Mouse (Mus musculus): ENCODE data around the gene Nrp1.

Gene Nrp1

DNA sequence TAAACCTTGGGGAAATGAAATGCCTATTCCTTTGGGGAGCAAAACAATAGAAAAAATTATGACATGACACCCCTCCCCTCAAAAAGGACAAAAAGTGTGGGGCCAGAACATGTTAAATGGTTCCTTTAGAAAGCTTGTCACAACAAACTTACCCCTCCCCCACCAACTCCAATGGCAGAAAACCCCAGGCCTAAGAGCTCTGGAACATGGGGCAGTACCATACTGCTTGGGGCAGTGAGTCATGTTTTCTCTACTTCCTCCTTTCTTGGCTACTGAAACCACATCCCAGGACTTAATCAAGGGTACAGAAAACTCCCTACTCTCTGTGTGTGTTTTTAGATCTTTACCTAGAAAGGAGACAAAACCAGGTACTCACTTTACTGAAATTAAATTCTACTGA, 147.5 kb downstream of the Nrp1 start:
- ATAC-seq (ENCODE audit: low TSS enrichment): no peak

DNA sequence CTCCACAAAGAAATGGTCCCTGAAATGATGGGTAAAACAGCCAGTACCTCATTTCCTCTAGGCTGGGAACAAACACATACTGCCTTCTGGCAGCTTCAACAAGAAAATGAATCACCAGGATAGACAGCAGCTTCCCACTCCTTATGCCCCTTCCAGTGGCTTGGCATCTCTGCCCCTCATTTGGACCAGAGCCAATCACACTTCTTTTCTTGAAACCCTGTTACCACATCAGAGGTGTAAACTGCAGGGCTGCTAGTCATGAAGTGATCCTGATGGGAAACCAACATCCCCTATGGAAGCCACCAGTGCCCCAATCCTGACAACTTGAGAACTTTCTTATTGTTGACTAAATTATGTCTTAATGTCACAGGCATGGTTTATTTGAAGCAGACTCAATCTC, 150.3 kb downstream of the Nrp1 start:
- 0 out of 2 replicates have a peak, but pooled peaks have one; percentile 16 for ATAC-seq (ENCODE audit: low TSS enrichment)

DNA sequence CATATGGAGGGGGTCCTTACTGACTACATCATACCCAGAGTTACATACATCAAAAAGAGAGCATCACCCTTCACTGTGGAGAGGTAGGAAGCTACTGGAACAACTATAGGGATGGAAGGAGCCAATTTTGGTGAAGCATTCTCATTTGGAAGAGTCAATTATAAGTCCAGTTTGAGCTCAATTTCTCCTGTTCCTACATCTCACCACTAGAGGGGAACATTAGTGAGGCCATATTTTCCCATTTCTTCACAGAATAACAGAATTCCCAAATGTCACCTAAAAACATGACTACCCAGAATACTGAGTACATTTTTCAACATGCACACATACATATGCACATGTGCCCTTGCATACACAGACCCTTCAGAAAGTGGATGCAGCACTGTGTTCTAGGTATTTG, 152.6 kb downstream of the Nrp1 start:
- ATAC-seq (ENCODE audit: low TSS enrichment): no peak

DNA sequence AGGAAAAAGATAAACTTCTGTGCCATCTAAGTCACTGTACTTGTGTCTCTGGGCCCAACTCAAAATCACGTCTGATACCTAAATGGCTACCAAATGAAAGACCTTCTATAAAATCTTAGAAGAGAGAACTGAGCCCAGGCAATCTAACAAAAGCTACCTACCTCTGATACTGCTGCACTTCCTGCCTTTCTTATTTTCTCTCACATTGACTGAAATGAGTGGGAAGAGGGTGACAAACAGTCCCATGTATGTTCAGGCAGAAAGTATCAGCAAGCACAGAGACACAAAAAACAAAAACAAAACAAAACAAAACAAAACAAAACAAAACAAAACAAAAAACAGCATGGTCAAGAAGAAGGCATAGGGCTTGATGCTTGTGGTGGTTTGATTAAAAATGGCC, 153.3 kb downstream of the Nrp1 start:
- no peak for ATAC-seq (ENCODE audit: low TSS enrichment)

DNA sequence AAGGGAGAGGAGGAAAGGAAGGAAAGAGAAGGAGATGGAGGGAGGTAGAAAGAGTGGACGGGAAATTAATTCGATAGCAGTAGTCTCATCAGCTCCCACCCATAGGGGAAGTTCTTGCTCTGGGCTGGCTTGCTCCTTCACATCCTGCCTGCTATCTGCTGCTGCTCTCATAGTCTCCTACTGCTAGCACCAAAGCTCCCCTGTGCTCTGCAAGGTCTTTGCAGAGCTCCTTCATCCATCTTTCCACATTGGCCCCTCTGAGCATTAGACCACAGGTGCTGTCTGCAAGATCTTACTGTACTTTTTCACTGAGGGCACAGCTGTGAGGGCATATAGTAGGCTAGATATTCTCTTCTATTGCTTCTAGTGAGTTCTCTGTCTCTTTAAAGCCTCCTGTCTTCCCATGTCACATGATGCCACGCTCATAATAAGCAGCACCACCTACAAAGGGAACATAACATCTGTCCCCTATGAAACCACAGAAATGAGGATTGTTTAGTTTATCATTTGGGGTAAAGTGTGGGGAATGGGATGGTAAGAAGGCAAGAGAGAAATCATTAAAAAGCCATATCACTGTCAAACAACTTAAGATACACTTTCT, 158.5 kb downstream of the Nrp1 start:
- no peak for ATAC-seq (ENCODE audit: low TSS enrichment)

DNA sequence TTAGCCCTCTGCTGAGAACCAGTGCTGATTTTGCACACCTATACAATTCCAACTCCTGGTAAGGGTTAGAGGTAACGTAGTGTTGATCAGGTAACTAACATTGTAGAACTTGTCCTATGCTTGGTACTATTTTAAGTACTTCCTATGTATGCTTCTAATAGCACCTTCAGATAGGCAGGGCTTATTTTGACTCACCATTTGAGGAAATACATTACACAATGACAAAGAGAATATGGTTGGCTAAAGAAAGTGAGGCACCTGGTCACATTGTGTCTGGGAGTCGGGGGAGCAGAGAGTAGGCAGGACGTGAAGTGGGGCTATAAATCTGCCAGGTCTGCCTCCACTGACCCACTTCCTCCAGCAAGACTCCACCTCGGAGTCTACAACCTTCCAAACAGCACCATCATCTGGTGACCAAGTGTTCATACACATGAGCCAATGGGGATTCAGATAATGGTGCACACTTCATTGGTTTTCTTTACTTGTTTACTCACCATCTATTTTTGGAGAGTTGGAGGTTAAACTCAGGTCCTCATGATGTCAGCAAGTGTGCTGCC, 159.2 kb downstream of the Nrp1 start:
- no peak for ATAC-seq (ENCODE audit: low TSS enrichment)

DNA sequence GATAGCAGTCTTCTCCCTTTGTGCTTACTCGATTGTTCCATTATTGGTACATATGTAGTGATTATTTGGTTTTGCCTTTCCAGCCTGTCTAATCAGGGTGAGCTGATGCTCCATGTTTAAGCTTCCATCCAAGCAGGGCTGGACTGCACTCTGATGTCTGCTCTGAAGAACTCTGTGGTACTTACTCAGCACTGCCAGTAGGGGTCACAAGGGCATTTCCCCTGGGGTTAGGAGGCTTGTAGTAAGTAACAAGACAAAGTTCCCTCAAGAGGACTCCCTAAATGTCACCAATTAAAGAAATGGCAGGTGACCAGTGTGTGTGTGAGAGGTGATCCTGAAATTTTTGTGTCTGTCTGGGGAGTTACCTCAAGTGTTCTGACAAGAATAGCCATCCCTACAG, 161.0 kb downstream of the Nrp1 start:
- ATAC-seq (ENCODE audit: low TSS enrichment): peak; percentile 44; the same call in 1 of the 2 replicates

DNA sequence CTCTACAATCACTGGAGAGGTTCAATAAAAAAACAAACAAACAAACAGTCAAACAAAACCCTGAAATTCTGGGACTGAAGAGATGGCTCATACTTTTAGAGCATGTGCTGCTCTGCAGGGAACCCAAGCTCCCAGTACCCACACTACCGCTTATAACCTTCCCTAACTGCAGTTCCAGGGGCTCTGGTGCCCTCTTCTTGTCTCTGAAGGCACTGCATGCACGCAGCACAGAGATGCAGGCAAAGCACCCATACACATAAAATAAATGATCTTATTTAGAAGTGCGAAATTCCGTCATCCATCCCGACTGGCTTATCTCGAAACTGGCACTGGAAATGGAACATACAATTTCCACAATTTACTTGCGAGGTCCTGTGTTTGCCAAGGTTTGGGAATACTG, 165.4 kb downstream of the Nrp1 start:
- ATAC-seq (ENCODE audit: low TSS enrichment): no peak

DNA sequence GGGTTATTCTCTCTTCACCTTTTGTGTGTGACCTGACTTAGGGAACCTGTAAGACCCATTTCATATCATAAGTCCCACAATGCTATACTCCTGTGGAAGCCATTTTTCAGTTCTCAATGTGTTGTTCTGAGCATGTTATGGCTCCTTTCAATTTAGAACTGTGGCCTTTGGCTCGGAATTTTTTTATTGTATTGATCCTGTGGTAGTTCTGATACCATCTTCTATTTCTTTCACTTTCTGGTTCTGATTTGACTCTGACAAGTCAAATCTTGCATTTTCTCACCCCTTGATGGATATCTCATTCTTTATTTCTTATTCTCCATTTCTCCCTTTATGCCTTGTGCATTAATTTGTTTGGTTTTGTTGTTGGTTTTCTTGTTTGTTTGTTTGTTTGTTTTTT, 167.5 kb downstream of the Nrp1 start:
- no peak for ATAC-seq (ENCODE audit: low TSS enrichment)

DNA sequence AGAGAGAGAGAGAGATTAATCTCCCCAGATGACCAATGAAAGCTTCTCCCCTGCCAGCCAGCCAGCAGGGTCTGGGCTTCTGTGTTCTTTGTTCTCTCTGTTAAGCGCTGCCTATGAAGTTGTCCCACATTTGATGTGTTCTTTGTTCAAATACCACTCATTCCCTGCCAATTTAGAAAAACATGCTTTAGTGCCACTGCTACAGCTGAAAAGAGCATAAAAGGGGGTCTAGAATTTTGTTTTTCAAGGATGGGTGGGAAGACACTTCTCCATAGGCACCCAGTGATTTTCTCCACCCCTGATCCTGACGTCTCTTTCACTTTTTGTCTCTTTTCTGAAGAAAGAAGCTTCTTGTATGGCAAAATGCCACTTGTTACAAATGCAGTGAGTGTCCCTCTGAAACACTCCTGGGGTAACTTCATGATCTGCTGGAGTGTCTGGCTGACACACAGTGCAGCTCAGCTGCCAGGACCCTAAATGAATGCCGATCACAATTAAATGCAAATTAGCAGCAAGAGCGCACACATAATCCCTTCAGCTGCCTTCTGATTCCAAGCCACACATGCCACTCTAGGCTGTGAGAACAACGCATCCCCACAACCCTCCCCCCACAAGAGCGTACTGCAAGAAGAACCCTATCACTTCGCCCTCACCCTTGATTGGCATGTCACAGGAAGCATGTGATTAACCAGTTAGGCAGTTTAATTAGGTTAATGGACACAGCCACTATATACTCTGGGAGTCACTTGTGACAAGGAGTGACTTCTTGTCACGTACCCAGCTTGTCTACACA, 170.4 kb downstream of the Nrp1 start:
- ATAC-seq (ENCODE audit: low TSS enrichment): no peak

DNA sequence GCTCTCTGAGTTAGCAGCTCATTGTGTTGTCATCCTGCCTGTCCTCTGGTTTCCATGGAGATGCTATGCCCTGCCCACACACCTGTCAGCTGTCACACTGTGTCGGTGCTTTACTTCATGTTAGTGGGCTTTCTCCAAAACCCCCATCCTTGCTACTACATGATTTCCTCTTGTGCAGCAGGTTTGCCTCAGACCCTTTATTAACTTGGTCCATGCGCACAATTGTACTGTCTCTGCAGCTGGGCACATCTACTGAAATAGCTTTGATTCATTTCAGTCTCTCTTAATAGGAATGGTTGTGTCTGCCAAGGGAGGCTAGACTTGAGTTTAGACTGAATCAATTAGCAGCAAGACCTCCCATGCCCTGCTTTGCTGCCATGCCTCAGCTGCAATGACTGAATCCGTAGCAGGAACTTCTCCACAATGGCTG, 176.1 kb downstream of the Nrp1 start:
- ATAC-seq (ENCODE audit: low TSS enrichment): peak; percentile 44

DNA sequence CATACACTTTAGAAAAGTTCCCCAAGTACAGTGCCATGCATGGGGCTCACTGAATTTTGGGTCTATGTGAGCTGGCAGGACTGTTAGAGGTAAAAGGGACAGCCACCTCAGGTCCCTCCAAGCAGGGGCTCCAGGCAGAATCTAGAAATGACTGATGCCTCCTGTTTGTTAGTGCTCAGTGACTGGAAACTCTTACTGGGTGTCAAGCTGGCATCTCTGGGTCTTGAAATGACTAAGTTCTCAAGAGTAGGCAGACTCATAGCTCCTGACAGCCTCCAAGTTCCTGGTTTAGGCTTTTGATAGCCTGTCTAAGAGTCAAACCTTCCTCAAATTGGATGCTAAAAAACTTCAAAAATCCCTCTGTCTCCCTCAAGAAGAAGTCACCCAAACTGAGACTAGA, 177.3 kb downstream of the Nrp1 start:
- ATAC-seq (ENCODE audit: low TSS enrichment): no peak

DNA sequence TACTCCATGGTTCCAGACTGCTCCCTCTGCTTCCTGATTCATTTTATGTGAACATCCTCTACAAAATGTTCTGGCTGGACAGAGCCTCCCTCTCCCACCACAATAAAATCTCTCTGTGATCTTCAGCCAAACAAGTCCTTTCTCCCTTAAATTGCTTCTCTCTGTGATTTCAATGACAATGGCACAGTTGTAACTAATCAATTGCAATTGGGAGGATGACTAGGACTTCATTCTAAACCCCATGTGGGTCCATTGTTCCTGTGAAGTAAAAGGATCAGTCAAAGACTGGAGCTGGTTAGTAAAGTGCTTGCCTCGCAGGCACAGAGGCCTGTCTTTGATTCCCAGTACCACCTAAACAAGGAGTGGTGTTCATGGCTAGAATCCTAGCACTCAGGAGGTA, 180.0 kb downstream of the Nrp1 start:
- ATAC-seq (ENCODE audit: low TSS enrichment): no peak

DNA sequence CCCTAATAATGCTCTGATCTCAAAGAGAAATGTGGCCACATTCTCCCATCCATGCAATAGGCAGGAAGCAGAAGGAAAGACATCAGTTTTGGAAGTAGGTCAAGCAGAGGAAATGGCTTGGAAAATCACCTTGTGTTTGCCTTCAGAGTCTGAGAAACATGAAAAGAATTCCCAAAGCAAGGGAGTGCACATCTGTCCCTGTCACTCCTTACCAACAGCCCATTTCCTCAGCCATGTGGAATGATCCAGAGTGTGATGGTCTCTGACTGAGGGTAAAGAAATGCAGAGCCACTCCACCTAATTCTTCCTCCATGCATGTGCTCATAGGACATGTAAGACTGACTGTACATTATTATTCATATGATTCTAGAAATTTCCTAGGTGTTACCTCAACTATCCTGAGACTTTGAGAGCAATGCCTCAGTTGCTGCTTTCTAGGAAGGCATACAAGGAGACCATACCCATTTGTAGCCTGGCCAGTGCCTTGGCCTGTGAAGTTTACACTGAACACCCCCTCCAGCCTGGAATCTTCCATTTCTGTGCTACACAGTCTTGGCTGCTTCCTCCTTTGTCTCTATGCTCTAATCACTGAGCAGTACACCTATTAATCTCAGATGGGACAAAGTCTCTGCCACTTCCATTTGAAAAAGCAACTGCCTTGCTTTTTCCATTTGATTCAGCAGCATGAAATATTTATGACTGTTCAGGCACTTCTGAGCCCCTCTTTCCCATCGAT, 183.1 kb downstream of the Nrp1 start:
- ATAC-seq (ENCODE audit: low TSS enrichment): no peak

DNA sequence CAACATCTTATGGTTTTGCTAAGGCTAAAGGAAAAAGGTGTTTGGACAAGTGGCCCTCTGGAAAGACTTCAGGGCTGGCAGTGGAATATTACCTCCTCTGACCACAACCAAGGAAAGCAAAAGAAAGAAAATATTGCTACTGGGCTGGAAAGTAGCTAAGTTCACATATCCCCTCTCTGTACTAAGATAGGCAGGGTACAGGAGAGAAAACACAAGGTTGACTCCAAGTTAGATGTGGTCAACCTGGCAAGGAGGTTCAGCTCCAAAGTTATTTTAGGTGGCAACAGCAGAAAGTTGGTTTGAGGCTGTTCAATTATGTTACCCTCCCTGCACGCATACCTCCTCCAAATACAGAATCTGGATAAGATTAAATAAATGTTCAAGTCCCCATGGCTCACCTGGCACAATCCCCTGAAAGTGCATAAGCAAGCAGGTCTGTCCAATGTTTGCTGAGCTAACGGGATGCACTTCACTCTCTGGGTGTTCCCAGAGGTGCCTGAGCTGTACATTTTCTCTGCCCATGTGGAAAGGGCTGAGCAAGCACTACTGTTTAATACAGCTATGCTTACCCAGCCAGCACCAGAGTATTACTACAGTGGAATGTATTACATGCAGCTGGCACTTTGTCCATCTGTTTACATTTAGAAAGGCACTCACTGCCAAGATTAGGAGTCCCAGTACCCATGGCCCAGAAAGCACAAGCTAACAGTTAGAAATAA, 185.9 kb downstream of the Nrp1 start:
- ATAC-seq (ENCODE audit: low TSS enrichment): 0 out of 2 replicates have a peak, but pooled peaks have one; percentile 34

DNA sequence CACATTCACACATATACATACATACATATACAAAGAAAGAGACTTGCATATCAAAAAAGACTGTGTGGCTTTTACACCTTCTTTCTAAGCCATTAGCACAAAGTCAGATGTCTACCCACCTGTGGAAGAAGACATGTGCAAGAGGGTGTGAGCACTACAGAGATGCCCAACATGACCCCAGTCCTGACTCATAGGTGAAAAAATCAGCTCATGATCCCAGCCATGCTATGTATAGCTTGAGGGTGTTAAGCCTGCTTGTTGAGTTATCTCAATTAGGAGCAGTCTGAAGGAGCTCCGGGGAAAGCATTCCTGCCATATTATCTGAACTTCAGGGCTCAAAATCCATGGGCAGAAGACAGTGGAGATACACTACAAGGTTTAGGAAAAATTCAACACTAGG, 187.9 kb downstream of the Nrp1 start:
- ATAC-seq (ENCODE audit: low TSS enrichment): no peak

DNA sequence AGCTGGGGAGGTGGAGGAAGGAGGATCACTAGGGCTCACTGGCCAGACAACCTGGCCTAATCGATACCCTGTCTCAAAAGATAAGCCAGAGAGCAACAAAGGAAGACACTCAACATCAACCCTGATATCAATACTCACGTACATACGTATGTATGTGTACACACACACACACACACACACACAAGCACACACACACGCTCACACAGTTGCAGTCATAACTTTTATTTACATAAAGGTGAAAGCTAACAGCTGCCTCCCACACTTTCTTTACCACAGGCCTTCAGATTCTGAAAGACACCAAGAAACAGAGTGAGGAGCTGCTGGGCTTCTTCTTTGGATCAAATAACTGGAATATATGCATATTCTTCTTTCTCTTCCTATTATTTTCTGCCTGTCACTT, 189.0 kb downstream of the Nrp1 start:
- no peak for ATAC-seq (ENCODE audit: low TSS enrichment)

DNA sequence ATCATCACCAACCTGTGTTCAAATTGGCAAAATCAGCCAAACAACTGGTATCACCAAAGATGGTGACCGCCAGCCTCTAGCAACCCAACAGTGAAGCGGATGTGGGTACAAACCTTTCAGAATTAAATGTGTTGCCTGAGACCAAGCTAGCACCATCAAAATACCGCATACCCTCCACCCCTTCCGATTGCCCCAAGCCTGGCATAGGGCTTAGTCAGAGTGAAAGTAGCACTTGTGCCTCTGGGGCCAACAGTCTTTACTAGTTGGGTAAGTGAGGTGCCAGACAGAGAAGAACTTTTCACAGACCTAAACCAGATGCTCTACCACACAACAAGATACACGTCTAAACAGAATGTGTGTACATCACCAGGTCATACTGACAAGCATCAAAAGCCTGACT, 191.3 kb downstream of the Nrp1 start:
- ATAC-seq (ENCODE audit: low TSS enrichment): no peak

DNA sequence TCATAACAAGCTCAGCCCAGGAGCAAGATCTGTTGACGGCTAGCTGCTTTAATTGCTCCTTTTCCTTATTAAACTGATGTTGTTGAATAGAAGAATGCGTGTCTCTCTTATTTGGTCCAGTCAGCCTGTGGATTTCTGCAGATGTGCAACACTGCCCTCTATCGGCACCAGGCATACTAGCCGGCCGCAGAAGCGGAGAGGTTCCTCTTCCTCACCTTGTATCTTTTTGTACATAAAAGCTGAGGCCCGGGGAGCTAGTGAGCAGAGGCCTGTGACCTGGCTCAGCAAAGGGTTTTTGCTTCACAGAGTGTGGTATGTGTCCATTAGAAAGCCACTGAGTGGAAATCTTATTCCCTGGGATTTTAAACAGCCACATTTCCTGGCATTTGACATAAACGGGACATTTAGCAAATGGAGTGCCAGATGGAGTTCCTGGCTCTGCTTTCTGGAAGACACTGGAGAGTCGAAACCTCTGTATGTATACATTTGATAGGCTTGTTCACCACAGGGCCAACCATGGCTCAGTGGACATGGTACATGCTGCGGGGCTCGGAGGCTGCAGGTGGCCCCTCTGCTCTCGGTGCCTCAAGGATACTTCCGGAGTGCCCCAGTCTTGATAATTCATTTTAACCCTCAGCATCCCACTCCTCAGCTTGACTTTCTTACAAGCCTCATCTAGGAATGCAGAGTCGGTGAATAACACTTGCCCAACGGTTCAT, 193.2 kb downstream of the Nrp1 start:
- peak; percentile 88 for ATAC-seq (ENCODE audit: low TSS enrichment)
